Mouse (Mus musculus): Measurements from ENCODE around the gene Fam117a. TPM values are rescaled to one million over a fixed set of nuclear protein-coding genes. Genes with fewer than 3 reads are reported as not detected.
A peak's percentile ranks its signal among the peaks of the same experiment; 100 is the strongest.

The Fam117a gene
- total and polyA plus RNA-seq, 3 experiments, result 49.9 to 116 TPM; not detected in 1

DNA sequence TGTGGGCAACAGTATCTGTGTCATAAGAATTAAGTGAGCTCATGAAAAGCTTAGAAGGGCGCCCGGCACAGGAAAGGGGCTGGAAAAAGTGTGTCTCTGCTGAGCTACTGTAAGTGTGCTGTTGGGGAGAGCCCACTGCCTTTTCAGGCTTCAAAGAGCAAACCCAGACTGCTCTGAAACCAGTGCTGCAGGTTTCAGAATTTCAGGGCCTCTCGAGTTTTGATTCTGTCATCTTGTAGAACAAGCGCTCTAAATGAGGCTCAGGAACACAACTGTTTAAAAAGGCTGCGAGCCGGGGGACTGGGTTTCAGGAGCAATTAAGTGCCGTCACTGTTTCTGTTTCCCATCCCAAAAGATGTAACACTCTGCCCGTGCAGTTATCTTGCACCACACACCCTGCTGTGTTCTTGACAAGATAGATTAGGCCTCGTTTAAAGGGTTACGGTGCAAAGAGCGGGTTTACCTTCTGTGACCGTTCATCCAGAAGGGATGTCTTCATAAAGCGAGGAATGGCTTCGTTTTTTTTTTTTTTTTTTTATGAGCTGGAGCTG lies 2.7 kb downstream of the Fam117a start:
- Histone ChIP-seq H3K27me3 (ENCODE audit: control insufficient read depth in 1 of 2, insufficient read depth in 2 of 2, low read length in 2 of 2) (no peaks in the 10 kb centered on the region), H3K9me3 (replicated peaks; ENCODE audit: insufficient read depth, low read length) (no peaks in the 10 kb centered on the region), H3K27ac (ENCODE audit: control insufficient read depth, low read depth, low read length) (peak overlapping the region; percentile 92), H3K36me3 (ENCODE audit: control insufficient read depth in 1 of 2, insufficient read depth in 2 of 2, low read length in 2 of 2) (peaks cover 24 to 61% of the 10 kb centered on the region in 2 experiments), H3K4me1 (ENCODE audit: control insufficient read depth in 1 of 2, insufficient read depth in 2 of 2, low read length in 2 of 2) (peaks cover 34 to 51% of the 10 kb centered on the region in 2 experiments), H3K79me2 (ENCODE audit: control insufficient read depth, insufficient read depth, low read length, poor library complexity) (peaks cover 59% of the 10 kb centered on the region), H3K9ac (ENCODE audit: control insufficient read depth, low read depth, low read length, poor library complexity, severe bottlenecking) (peak overlapping the region; percentile 86), H3K4me3 (ENCODE audit: control insufficient read depth in 1 of 2, insufficient read depth in 1 of 2, low read depth in 2 of 2, low read length in 2 of 2) (peak overlapping the region; percentile 48 to 88)
- no peak for TF ChIP-seq ZC3H11A (IDR thresholded peaks at IDR 0.05; ENCODE audit: low read depth, low read length)
- TF ChIP-seq ZNF384 (IDR thresholded peaks at IDR 0.05; ENCODE audit: low read depth, low read length), result peak; percentile 98
- peak in 1 of 2 experiments; percentile 28; a peak in 1 of 4 replicates for TF ChIP-seq POLR2A (IDR thresholded peaks at IDR 0.05; ENCODE audit: control insufficient read depth in 1 of 2, insufficient read depth in 1 of 2, low read depth in 1 of 2, low read length in 2 of 2, poor library complexity in 1 of 2)
- TF ChIP-seq TBP (IDR thresholded peaks at IDR 0.05; ENCODE audit: low read depth, low read length), result peak; percentile 76
- TF ChIP-seq MXI1 (IDR thresholded peaks at IDR 0.05; ENCODE audit: low read depth, low read length), result peak; percentile 83
- TF ChIP-seq MYB (IDR thresholded peaks at IDR 0.05; ENCODE audit: low read depth, low read length), result peak; percentile 66; the same call in 1 of the 2 replicates
- 0 out of 2 replicates have a peak, but pooled peaks have one; percentile 26 for TF ChIP-seq HCFC1 (IDR thresholded peaks at IDR 0.05; ENCODE audit: low read depth, low read length)
- TF ChIP-seq BHLHE40 (IDR thresholded peaks at IDR 0.05; ENCODE audit: borderline replicate concordance, low read depth, low read length), result peak; percentile 95
- peak; percentile 84 for TF ChIP-seq RCOR1 (IDR thresholded peaks at IDR 0.05; ENCODE audit: low read depth, low read length)
- peak; percentile 98 for TF ChIP-seq TAL1 (IDR thresholded peaks at IDR 0.05; ENCODE audit: low read length)
- TF ChIP-seq ETS1 (IDR thresholded peaks at IDR 0.05; ENCODE audit: low read depth, low read length), result peak; percentile 99
- 0 out of 2 replicates have a peak, but pooled peaks have one; percentile 51 for TF ChIP-seq MAZ (IDR thresholded peaks at IDR 0.05; ENCODE audit: low read depth, low read length)
- TF ChIP-seq POLR2AphosphoS5 (IDR thresholded peaks at IDR 0.05; ENCODE audit: borderline replicate concordance, low read depth, low read length), result no peak
- no peak for TF ChIP-seq E2F4 (IDR thresholded peaks at IDR 0.05; ENCODE audit: borderline replicate concordance, low read depth, low read length)
- TF ChIP-seq SIN3A (IDR thresholded peaks at IDR 0.05; ENCODE audit: low read length), result peak; percentile 97
- TF ChIP-seq GATA1 (IDR thresholded peaks at IDR 0.05; ENCODE audit: low read depth, low read length), result peak; percentile 99
- TF ChIP-seq MAX (IDR thresholded peaks at IDR 0.05; ENCODE audit: low read length), result peak; percentile 47; the same call in 1 of the 2 replicates
- peak; percentile 99 for TF ChIP-seq TCF12 (IDR thresholded peaks at IDR 0.05; ENCODE audit: low read depth, low read length)
- TF ChIP-seq MEF2A (IDR thresholded peaks at IDR 0.05; ENCODE audit: extremely low read depth, insufficient replicate concordance, low read depth, low read length, poor library complexity, severe bottlenecking), result no peak
- 0 out of 2 replicates have a peak, but pooled peaks have one; percentile 75 for TF ChIP-seq UBTF (IDR thresholded peaks at IDR 0.05; ENCODE audit: borderline replicate concordance, insufficient read depth, low read depth, low read length)
- TF ChIP-seq NRF1 (IDR thresholded peaks at IDR 0.05; ENCODE audit: insufficient read depth, low read depth, low read length, poor library complexity, severe bottlenecking), result 0 out of 2 replicates have a peak, but pooled peaks have one; percentile 19
- TF ChIP-seq MYC (IDR thresholded peaks at IDR 0.05; ENCODE audit: low read depth, low read length), result peak; percentile 57; the same call in 1 of the 2 replicates
- TF ChIP-seq MAFK (IDR thresholded peaks at IDR 0.05; ENCODE audit: borderline replicate concordance, low read depth, low read length), result no peak
- TF ChIP-seq EP300 (IDR thresholded peaks at IDR 0.05; ENCODE audit: low read depth in 1 of 2, low read length in 2 of 2), result peak; percentile 95 to 97
- no peak for TF ChIP-seq JUND (IDR thresholded peaks at IDR 0.05; ENCODE audit: low read depth, low read length)
- 0 out of 2 replicates have a peak, but pooled peaks have one; percentile 1 for TF ChIP-seq USF1 (IDR thresholded peaks at IDR 0.05; ENCODE audit: low read depth, low read length)
- DNase-seq (ENCODE audit: low read depth, low spot score), result peak; percentile 96
